Mouse (Mus musculus) gastrocnemius, adult 18-20 months (tissue): ENCODE results near the gene Agbl3. TPM values are rescaled to one million over a fixed set of nuclear protein-coding genes. Genes with fewer than 3 reads are reported as not detected.

Experiments
- DNase-seq: peaks from one replicate; pipeline ENCODE4 v3.0.0; 2021; ENCODE audit warnings: low spot score
- total RNA-seq, 2 experiments: library from RNA; stranded (reverse); gene quantifications; 2 replicates each; pipeline ENCODE4 v1.2.3; 2021

Agbl3 gene
- total RNA-seq, 2 experiments from 2014 or later: 0.90 to 1.6 TPM

GRCm38 (mm10) chr6:34796881-34797280, 16.6 kb downstream of the Agbl3 start:
- no peak for DNase-seq

GRCm38 (mm10) chr6:34797887-34798286, 17.7 kb downstream of the Agbl3 start:
- DNase-seq: no peak

- DNase-seq: no peak
These were observed 25.4 kb downstream of the Agbl3 start for GRCm38 (mm10) chr6:34805582-34805981.

- no peak for DNase-seq
These were observed 30.4 kb downstream of the Agbl3 start for GRCm38 (mm10) chr6:34810651-34811050.

- DNase-seq: no peak
These were observed 44.2 kb downstream of the Agbl3 start for GRCm38 (mm10) chr6:34824406-34824805.

- DNase-seq: no peak
These were observed 52.1 kb downstream of the Agbl3 start for GRCm38 (mm10) chr6:34832352-34832751.

- no peak for DNase-seq
These were observed 81.4 kb downstream of the Agbl3 start for GRCm38 (mm10) chr6:34861546-34862053.

- peak; percentile 59 for DNase-seq
These were observed 82.1 kb downstream of the Agbl3 start for GRCm38 (mm10) chr6:34862381-34862780.

- peak; percentile 67 for DNase-seq
These were observed 82.7 kb downstream of the Agbl3 start, which contains the start of gene Tmem140 for GRCm38 (mm10) chr6:34862791-34863403. Tmem140 (plus strand) TSS chr6:34863146.

GRCm38 (mm10) chr6:34863786-34864514, 83.7 kb downstream of the Agbl3 start:
- DNase-seq: no peak

GRCm38 (mm10) chr6:34865213-34865612, 85.0 kb downstream of the Agbl3 start:
- DNase-seq: peak; percentile 45

GRCm38 (mm10) chr6:34865711-34866593, 85.7 kb downstream of the Agbl3 start:
- peak; percentile 56 for DNase-seq

GRCm38 (mm10) chr6:34866786-34867185, 86.6 kb downstream of the Agbl3 start:
- DNase-seq: no peak

GRCm38 (mm10) chr6:34867301-34867994, 87.2 kb downstream of the Agbl3 start:
- no peak for DNase-seq

GRCm38 (mm10) chr6:34867995-34868350, 87.7 kb downstream of the Agbl3 start:
- no peak for DNase-seq

GRCm38 (mm10) chr6:34868507-34869217, 88.4 kb downstream of the Agbl3 start:
- DNase-seq: no peak

- no peak for DNase-seq
These were observed 89.1 kb downstream of the Agbl3 start for GRCm38 (mm10) chr6:34869225-34869915.

GRCm38 (mm10) chr6:34870136-34870535, 89.9 kb downstream of the Agbl3 start:
- no peak for DNase-seq

GRCm38 (mm10) chr6:34870724-34871123, 90.5 kb downstream of the Agbl3 start:
- no peak for DNase-seq

GRCm38 (mm10) chr6:34871929-34872328, 91.7 kb downstream of the Agbl3 start:
- DNase-seq: peak; percentile 39
